Mouse (Mus musculus): Measurements from ENCODE around the gene Ankrd66. TPM values are rescaled to one million over a fixed set of nuclear protein-coding genes. Genes with fewer than 3 reads are reported as not detected.
"Not testable (repeated sequence)": the region's sequence is repeated elsewhere in the genome, so short reads cannot be mapped to it uniquely, and the experiment has no call there.

Gene Ankrd66
- polyA plus RNA-seq, 1 experiment from 2014 or later = 2.1 TPM

DNA sequence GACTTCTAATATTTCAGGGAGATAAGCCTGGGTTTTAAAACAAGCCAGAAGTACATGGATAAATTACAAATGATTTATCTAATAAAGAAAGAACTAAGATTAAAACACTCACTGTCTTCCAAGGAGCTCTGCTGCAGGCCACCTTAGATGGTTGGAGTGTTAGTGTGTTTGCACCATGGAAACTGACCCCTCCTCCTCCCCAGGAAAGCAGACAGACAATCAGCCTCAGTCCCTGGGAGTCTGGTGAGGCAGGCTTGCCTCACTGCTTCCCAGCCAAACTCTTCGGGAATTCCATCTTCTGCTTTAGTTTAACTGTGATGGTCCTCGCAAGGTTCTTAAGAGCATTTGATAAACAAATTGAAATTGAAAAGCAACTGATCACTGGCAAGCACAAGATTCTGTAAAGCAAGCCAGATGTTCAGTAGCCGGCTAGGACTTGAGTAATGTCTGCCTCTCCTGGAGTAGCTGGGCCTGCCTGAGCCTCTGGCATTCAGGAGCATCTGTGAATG is 7.7 kb upstream of the Ankrd66 start:
- H3K27ac ChIP-seq = no peak overlapping the region; the same call in 1 of the 2 replicates
- no peaks in the 10 kb centered on the region for H3K27me3 ChIP-seq (ENCODE audit: control insufficient read depth, insufficient read depth, low read length)
- H3K9ac ChIP-seq = no peak overlapping the region
- H3K4me1 ChIP-seq (replicated peaks; ENCODE audit: control insufficient read depth, insufficient read depth, low read length) = no peaks in the 10 kb centered on the region
- H3K36me3 ChIP-seq (replicated peaks; ENCODE audit: control insufficient read depth, insufficient read depth) = no peaks in the 10 kb centered on the region
- H3K9me3 ChIP-seq (ENCODE audit: control insufficient read depth, low read length) = no peaks in the 10 kb centered on the region
- H3K4me2 ChIP-seq (replicated peaks) = no peak overlapping the region
- 13% methylated on average over 3 of the region's 3 CpGs for WGBS
- ATAC-seq (ENCODE audit: low FRiP score) = no peak
- no peak overlapping the region for H3K4me3 ChIP-seq (replicated peaks; ENCODE audit: low read length)
- DNase-seq (ENCODE audit: low spot score) = no peak

DNA sequence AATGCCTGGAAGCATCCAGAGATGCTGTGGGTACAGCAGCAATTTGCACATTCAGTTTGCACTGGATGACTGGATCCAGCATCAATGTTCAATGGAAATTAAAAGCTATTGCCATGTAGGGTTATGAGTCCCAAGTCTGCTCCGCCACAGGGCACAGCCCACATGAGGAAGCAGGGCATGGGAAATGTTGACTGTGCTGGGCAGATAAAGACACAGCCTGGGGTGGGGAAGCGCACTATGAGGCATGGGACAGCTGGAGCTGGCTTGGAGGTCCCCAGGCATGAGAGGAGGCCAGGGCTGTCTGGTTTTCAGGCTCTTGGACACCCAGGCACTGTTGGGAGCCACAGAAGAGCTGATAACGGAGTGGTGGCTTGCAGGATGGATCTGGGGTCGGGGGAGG is 601 bp upstream of the Ankrd66 start:
- H3K27ac ChIP-seq = no peak overlapping the region
- ATAC-seq (ENCODE audit: low FRiP score) = no peak
- H3K4me1 ChIP-seq (replicated peaks; ENCODE audit: control insufficient read depth, insufficient read depth, low read length) = no peaks in the 10 kb centered on the region
- H3K27me3 ChIP-seq (ENCODE audit: control insufficient read depth, insufficient read depth, low read length) = no peaks in the 10 kb centered on the region
- WGBS = 90% methylated on average over 4 of the region's 4 CpGs
- no peak for DNase-seq (ENCODE audit: low spot score)
- H3K9me3 ChIP-seq (ENCODE audit: control insufficient read depth, low read length) = no peaks in the 10 kb centered on the region
- no peak overlapping the region for H3K4me2 ChIP-seq (replicated peaks)
- no peaks in the 10 kb centered on the region for H3K36me3 ChIP-seq (replicated peaks; ENCODE audit: control insufficient read depth, insufficient read depth)
- no peak overlapping the region for H3K4me3 ChIP-seq (replicated peaks; ENCODE audit: low read length)
- no peak overlapping the region for H3K9ac ChIP-seq

- H3K9me3 ChIP-seq (ENCODE audit: control insufficient read depth, low read length) = no peaks in the 10 kb centered on the region
- 88% methylated on average over 3 of the region's 3 CpGs for WGBS
- no peak for DNase-seq (ENCODE audit: low spot score)
Measured at GRCm38 (mm10) chr17:43538767-43539166, 4.7 kb downstream of the Ankrd66 start.

GRCm38 (mm10) chr17:43536841-43537240 is 6.6 kb downstream of the Ankrd66 start:
- not testable (repeated sequence) for H3K9me3 ChIP-seq (ENCODE audit: control insufficient read depth, low read length); H3K4me2 ChIP-seq (replicated peaks); H3K27me3 ChIP-seq (ENCODE audit: control insufficient read depth, insufficient read depth, low read length); H3K9ac ChIP-seq; H3K36me3 ChIP-seq (replicated peaks; ENCODE audit: control insufficient read depth, insufficient read depth); DNase-seq (ENCODE audit: low spot score); H3K4me1 ChIP-seq (replicated peaks; ENCODE audit: control insufficient read depth, insufficient read depth, low read length); H3K4me3 ChIP-seq (replicated peaks; ENCODE audit: low read length); H3K27ac ChIP-seq; ATAC-seq (ENCODE audit: low FRiP score)
- 89% methylated on average over 6 of the region's 6 CpGs for WGBS

More at GRCm38 (mm10) chr17:43538767-43539166, 4.7 kb downstream of the Ankrd66 start:
- Histone ChIP-seq H3K4me3 (replicated peaks; ENCODE audit: low read length) (no peak overlapping the region), H3K4me1 (replicated peaks; ENCODE audit: control insufficient read depth, insufficient read depth, low read length) (no peaks in the 10 kb centered on the region), H3K4me2 (replicated peaks) (no peak overlapping the region), H3K36me3 (replicated peaks; ENCODE audit: control insufficient read depth, insufficient read depth) (no peaks in the 10 kb centered on the region), H3K27me3 (ENCODE audit: control insufficient read depth, insufficient read depth, low read length) (no peaks in the 10 kb centered on the region), H3K27ac (no peak overlapping the region), H3K9ac (no peak overlapping the region)
- ATAC-seq (ENCODE audit: low FRiP score) = no peak

- Histone ChIP-seq H3K4me1 (replicated peaks; ENCODE audit: control insufficient read depth, insufficient read depth, low read length) (no peaks in the 10 kb centered on the region), H3K27ac (no peak overlapping the region), H3K27me3 (ENCODE audit: control insufficient read depth, insufficient read depth, low read length) (no peaks in the 10 kb centered on the region), H3K36me3 (replicated peaks; ENCODE audit: control insufficient read depth, insufficient read depth) (no peaks in the 10 kb centered on the region), H3K4me3 (replicated peaks; ENCODE audit: low read length) (no peak overlapping the region), H3K9ac (no peak overlapping the region), H3K4me2 (replicated peaks) (peak overlapping the region; percentile 31), H3K9me3 (ENCODE audit: control insufficient read depth, low read length) (no peaks in the 10 kb centered on the region)
- peak; percentile 53 for DNase-seq (ENCODE audit: low spot score)
- peak; percentile 77; the same call in 1 of the 2 replicates for ATAC-seq (ENCODE audit: low FRiP score)
- WGBS = 6% methylated on average over 23 of the region's 23 CpGs
Measured at GRCm38 (mm10) chr17:43534362-43535222, 8.8 kb downstream of the Ankrd66 start.

DNA sequence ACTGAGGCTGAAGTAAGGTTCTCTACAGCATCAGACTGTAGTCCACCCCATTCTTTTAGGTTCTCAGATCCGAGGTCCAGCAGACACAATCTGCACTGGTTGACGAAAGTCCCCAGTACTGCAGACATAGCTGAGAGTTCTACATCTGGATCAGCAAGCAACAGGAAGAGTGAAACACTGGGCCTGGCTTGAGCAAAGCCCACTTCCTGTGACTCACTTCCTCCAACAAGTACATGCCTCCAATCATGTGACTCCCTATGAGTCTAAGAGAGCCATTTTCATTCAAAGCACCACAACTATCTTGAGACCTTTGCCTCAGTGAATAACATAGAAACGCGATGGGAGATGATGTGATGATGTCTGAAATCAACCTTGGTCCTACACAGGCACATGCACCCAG is 12.2 kb downstream of the Ankrd66 start:
- DNase-seq (ENCODE audit: low spot score) (no peak), ATAC-seq (ENCODE audit: low FRiP score) (no peak)
- no peaks in the 10 kb centered on the region for H3K36me3 ChIP-seq (replicated peaks; ENCODE audit: control insufficient read depth, insufficient read depth)
- H3K27ac ChIP-seq = no peak overlapping the region
- 97% methylated on average over 4 of the region's 4 CpGs for WGBS
- H3K4me3 ChIP-seq (replicated peaks; ENCODE audit: low read length) = no peak overlapping the region
- H3K9ac ChIP-seq = no peak overlapping the region
- H3K4me2 ChIP-seq (replicated peaks) = no peak overlapping the region
- H3K9me3 ChIP-seq (ENCODE audit: control insufficient read depth, low read length) = no peaks in the 10 kb centered on the region
- H3K27me3 ChIP-seq (ENCODE audit: control insufficient read depth, insufficient read depth, low read length) = no peaks in the 10 kb centered on the region
- no peaks in the 10 kb centered on the region for H3K4me1 ChIP-seq (replicated peaks; ENCODE audit: control insufficient read depth, insufficient read depth, low read length)

GRCm38 (mm10) chr17:43530507-43530906 is 12.9 kb downstream of the Ankrd66 start:
- no peak overlapping the region for H3K4me3 ChIP-seq (replicated peaks; ENCODE audit: low read length)
- ATAC-seq (ENCODE audit: low FRiP score) = no peak
- no peaks in the 10 kb centered on the region for H3K9me3 ChIP-seq (ENCODE audit: control insufficient read depth, low read length)
- no peaks in the 10 kb centered on the region for H3K36me3 ChIP-seq (replicated peaks; ENCODE audit: control insufficient read depth, insufficient read depth)
- H3K4me1 ChIP-seq (replicated peaks; ENCODE audit: control insufficient read depth, insufficient read depth, low read length) = no peaks in the 10 kb centered on the region
- H3K9ac ChIP-seq = no peak overlapping the region
- WGBS = 75% methylated on average over 2 of the region's 2 CpGs
- H3K27ac ChIP-seq = no peak overlapping the region
- H3K4me2 ChIP-seq (replicated peaks) = no peak overlapping the region
- no peaks in the 10 kb centered on the region for H3K27me3 ChIP-seq (ENCODE audit: control insufficient read depth, insufficient read depth, low read length)
- no peak for DNase-seq (ENCODE audit: low spot score)

GRCm38 (mm10) chr17:43520166-43520565 is 23.3 kb downstream of the Ankrd66 start:
- Histone ChIP-seq H3K9me3 (ENCODE audit: control insufficient read depth, low read length) (peaks cover under 1% of the 10 kb centered on the region; the same call in 1 of the 2 replicates), H3K36me3 (replicated peaks; ENCODE audit: control insufficient read depth, insufficient read depth) (no peaks in the 10 kb centered on the region), H3K4me1 (replicated peaks; ENCODE audit: control insufficient read depth, insufficient read depth, low read length) (no peaks in the 10 kb centered on the region), H3K4me2 (replicated peaks) (no peak overlapping the region), H3K4me3 (replicated peaks; ENCODE audit: low read length) (no peak overlapping the region), H3K27ac (no peak overlapping the region), H3K27me3 (ENCODE audit: control insufficient read depth, insufficient read depth, low read length) (no peaks in the 10 kb centered on the region), H3K9ac (no peak overlapping the region)
- no peak for DNase-seq (ENCODE audit: low spot score)
- ATAC-seq (ENCODE audit: low FRiP score) = no peak
- WGBS = 85% methylated on average over 3 of the region's 3 CpGs

DNA sequence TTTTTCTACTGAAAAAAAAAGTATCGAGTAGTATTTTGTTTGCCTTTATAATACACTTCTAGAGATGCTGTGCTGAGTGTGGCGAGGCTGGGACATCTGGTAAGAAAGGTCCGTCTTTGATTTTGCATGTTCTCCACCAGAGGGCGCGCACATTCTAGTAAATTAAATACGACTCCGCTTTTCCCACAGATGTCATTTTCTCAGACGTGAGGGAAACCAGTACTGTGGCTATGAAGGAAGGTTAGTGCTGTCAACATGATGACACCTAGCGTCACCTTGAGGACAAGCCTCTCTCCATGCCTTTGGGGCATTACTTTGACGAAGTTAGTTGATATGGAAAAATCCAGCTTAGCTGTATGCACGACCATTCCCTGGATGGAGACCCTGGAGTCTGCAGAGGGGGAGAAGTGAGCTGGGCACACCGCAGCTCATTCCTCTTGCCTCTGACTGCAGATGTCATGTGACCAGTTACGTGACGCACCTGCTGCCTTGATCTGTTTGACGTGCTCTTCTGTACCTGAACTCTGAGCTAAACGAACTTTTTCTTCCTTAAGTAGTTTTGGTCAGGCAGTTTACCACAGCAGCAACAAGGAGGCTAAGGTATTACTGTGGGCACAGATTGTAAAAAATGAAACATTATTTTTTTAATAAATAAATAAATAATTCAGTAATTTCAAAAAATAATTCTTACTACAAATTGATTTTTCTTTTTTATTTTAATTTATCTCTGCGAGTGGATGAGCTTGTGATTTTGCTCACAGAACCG is 24.6 kb downstream of the Ankrd66 start:
- no peaks in the 10 kb centered on the region for H3K36me3 ChIP-seq (replicated peaks; ENCODE audit: control insufficient read depth, insufficient read depth)
- H3K9me3 ChIP-seq (ENCODE audit: control insufficient read depth, low read length) = peaks cover 13% of the 10 kb centered on the region; the same call in 1 of the 2 replicates
- ATAC-seq (ENCODE audit: low FRiP score) (peak; percentile 85), DNase-seq (ENCODE audit: low spot score) (peak; percentile 89)
- no peaks in the 10 kb centered on the region for H3K4me1 ChIP-seq (replicated peaks; ENCODE audit: control insufficient read depth, insufficient read depth, low read length)
- H3K4me2 ChIP-seq (replicated peaks) = peak overlapping the region; percentile 26; the same call in 1 of the 2 replicates
- H3K9ac ChIP-seq = no peak overlapping the region
- no peaks in the 10 kb centered on the region for H3K27me3 ChIP-seq (ENCODE audit: control insufficient read depth, insufficient read depth, low read length)
- no peak overlapping the region for H3K4me3 ChIP-seq (replicated peaks; ENCODE audit: low read length)
- 30% methylated on average over 18 of the region's 18 CpGs for WGBS
- H3K27ac ChIP-seq = no peak overlapping the region
